Mouse (Mus musculus): ENCODE measurements around the gene Ccr9. TPM values are rescaled to one million over a fixed set of nuclear protein-coding genes. Genes with fewer than 3 reads are reported as not detected.
A peak's percentile ranks its signal among the peaks of the same experiment; 100 is the strongest.
"Not testable (repeated sequence)": the region's sequence is repeated elsewhere in the genome, so short reads cannot be mapped to it uniquely, and the experiment has no call there.

The Ccr9 gene
- under 1 TPM; 0.16 to 0.18 TPM for total RNA-seq (2021)

- intact Hi-C loops (cut with DNase I) = no loop called here
- DNase-seq = peak; percentile 8
Observed at GRCm38 (mm10) chr9:123678327-123679105, at the start of gene Ccr9, which contains the start of gene Slc6a20a. TSS of gene Ccr9 (plus strand) at chr9:123678439. TSS of gene Slc6a20a (minus strand) at chr9:123678885.

- DNase-seq = no peak
- intact Hi-C loops (cut with DNase I) = loop anchor here (10.0 kb wide), 1 partner anchor 163 kb away; no protein-coding TSS in a partner anchor
Observed at GRCm38 (mm10) chr9:123631666-123632065, 46.6 kb upstream of the Ccr9 start.

GRCm38 (mm10) chr9:123632281-123632680, 46.0 kb upstream of the Ccr9 start, which contains the start of gene Slc6a20b:
TSS of gene Slc6a20b (minus strand) at chr9:123632565.
- no peak for DNase-seq
- intact Hi-C loops (cut with DNase I) = loop anchor here (10.0 kb wide), 1 partner anchor 163 kb away; no protein-coding TSS in a partner anchor

GRCm38 (mm10) chr9:123632993-123633392, 45.2 kb upstream of the Ccr9 start:
- intact Hi-C loops (cut with DNase I) = loop anchor here (10.0 kb wide), 1 partner anchor 162 kb away; no protein-coding TSS in a partner anchor
- no peak for DNase-seq

GRCm38 (mm10) chr9:123636771-123637170, 41.5 kb upstream of the Ccr9 start:
- intact Hi-C loops (cut with DNase I) = loop anchor here (5.0 to 10.0 kb wide), 2 partner anchors 71 to 158 kb away; no protein-coding TSS in a partner anchor

GRCm38 (mm10) chr9:123638231-123638630, 40.0 kb upstream of the Ccr9 start:
- intact Hi-C loops (cut with DNase I) = loop anchor here (5.0 to 10.0 kb wide), 2 partner anchors 69 to 157 kb away; no protein-coding TSS in a partner anchor
- no peak for DNase-seq

More at GRCm38 (mm10) chr9:123636771-123637170, 41.5 kb upstream of the Ccr9 start:
- DNase-seq = no peak

GRCm38 (mm10) chr9:123638668-123639089, 39.6 kb upstream of the Ccr9 start:
- DNase-seq = peak; percentile 10
- intact Hi-C loops (cut with DNase I) = loop anchor here (5.0 to 10.0 kb wide), 2 partner anchors 69 to 156 kb away; no protein-coding TSS in a partner anchor

GRCm38 (mm10) chr9:123640106-123640505, 38.1 kb upstream of the Ccr9 start:
- intact Hi-C loops (cut with DNase I) = no loop called here
- no peak for DNase-seq

- intact Hi-C loops (cut with DNase I) = no loop called here
- DNase-seq = no peak
Observed at GRCm38 (mm10) chr9:123649785-123650511, 28.3 kb upstream of the Ccr9 start.

- intact Hi-C loops (cut with DNase I) = no loop called here
Observed at GRCm38 (mm10) chr9:123651369-123651768, 26.9 kb upstream of the Ccr9 start.

GRCm38 (mm10) chr9:123657457-123657856, 20.8 kb upstream of the Ccr9 start:
- intact Hi-C loops (cut with DNase I) = no loop called here
- no peak for DNase-seq

More at GRCm38 (mm10) chr9:123651369-123651768, 26.9 kb upstream of the Ccr9 start:
- DNase-seq = no peak

- no peak for DNase-seq
- intact Hi-C loops (cut with DNase I) = no loop called here
Observed at GRCm38 (mm10) chr9:123658981-123659380, 19.3 kb upstream of the Ccr9 start.

GRCm38 (mm10) chr9:123659986-123660676, 18.1 kb upstream of the Ccr9 start:
- intact Hi-C loops (cut with DNase I) = not testable (repeated sequence)
- peak; percentile 44 for DNase-seq

- intact Hi-C loops (cut with DNase I) = no loop called here
Observed at GRCm38 (mm10) chr9:123665645-123666044, 12.6 kb upstream of the Ccr9 start.

GRCm38 (mm10) chr9:123679198-123679597, 959 bp downstream of the Ccr9 start:
- no peak for DNase-seq
- intact Hi-C loops (cut with DNase I) = no loop called here

More at GRCm38 (mm10) chr9:123665645-123666044, 12.6 kb upstream of the Ccr9 start:
- DNase-seq = peak; percentile 5

- intact Hi-C loops (cut with DNase I) = no loop called here
- no peak for DNase-seq
Observed at GRCm38 (mm10) chr9:123683704-123684103, 5.5 kb downstream of the Ccr9 start.

- intact Hi-C loops (cut with DNase I) = no loop called here
- DNase-seq = peak; percentile 2
Observed at GRCm38 (mm10) chr9:123686206-123686605, 8.0 kb downstream of the Ccr9 start.

GRCm38 (mm10) chr9:123688227-123688626, 10.0 kb downstream of the Ccr9 start:
- intact Hi-C loops (cut with DNase I) = no loop called here
- DNase-seq = no peak

- intact Hi-C loops (cut with DNase I) = no loop called here
- DNase-seq = no peak
Observed at GRCm38 (mm10) chr9:123695634-123696302, 17.5 kb downstream of the Ccr9 start.

GRCm38 (mm10) chr9:123701822-123702221, 23.6 kb downstream of the Ccr9 start:
- no peak for DNase-seq
- intact Hi-C loops (cut with DNase I) = loop anchor here (10.0 kb wide), 1 partner anchor 117 kb away; no protein-coding TSS in a partner anchor
